Mouse (Mus musculus): Measurements from ENCODE around the gene Abcf1. TPM values are rescaled to one million over a fixed set of nuclear protein-coding genes. Genes with fewer than 3 reads are reported as not detected.
A peak's percentile ranks its signal among the peaks of the same experiment; 100 is the strongest.
"Not testable (repeated sequence)": the region's sequence is repeated elsewhere in the genome, so short reads cannot be mapped to it uniquely, and the experiment has no call there.

The Abcf1 gene
- 108 and 122 TPM in 2 replicates for polyA plus RNA-seq (2014; fragmentation: Nextera tagmentation; extraction: Ambion mirVana)

GRCm38 (mm10) chr17:35969418-35970389, at the start of gene Abcf1:
TSS of gene Abcf1 (minus strand) at chr17:35969761.
- no peaks in the 10 kb centered on the region for H3K9me3 ChIP-seq (ENCODE audit: control insufficient read depth, low read length)
- DNase-seq (ENCODE audit: low spot score): peak; percentile 99
- WGBS: 1% methylated on average over 68 of the region's 68 CpGs
- H3K27ac ChIP-seq (ENCODE audit: low read depth, low read length): no peak within 1 kb of the TSS
- peak within 1 kb of the TSS; percentile 70 for H3K4me2 ChIP-seq (ENCODE audit: low read depth, low read length, severe bottlenecking)
- peaks cover 3% of the 10 kb centered on the region for H3K4me1 ChIP-seq (replicated peaks; ENCODE audit: control insufficient read depth, insufficient read depth, low read length)
- H3K27me3 ChIP-seq (ENCODE audit: control insufficient read depth, insufficient read depth, low read length): no peaks in the 10 kb centered on the region
- ATAC-seq (replicated peaks; ENCODE audit: low FRiP score): peak; percentile 97
- H3K4me3 ChIP-seq (ENCODE audit: low read depth, low read length): peak within 1 kb of the TSS; percentile 92
- H3K9ac ChIP-seq (ENCODE audit: low read length): peak within 1 kb of the TSS; percentile 81
- no peaks in the 10 kb centered on the region for H3K36me3 ChIP-seq (ENCODE audit: control insufficient read depth, insufficient read depth, low read length)

- no peaks in the 10 kb centered on the region for H3K9me3 ChIP-seq (ENCODE audit: control insufficient read depth, low read length)
- H3K27ac ChIP-seq (ENCODE audit: low read depth, low read length): no peak overlapping the region
These were observed 49.4 kb upstream of the Abcf1 start for GRCm38 (mm10) chr17:36018979-36019378.

GRCm38 (mm10) chr17:36017046-36017445, 47.5 kb upstream of the Abcf1 start:
- H3K27me3 ChIP-seq (ENCODE audit: control insufficient read depth, insufficient read depth, low read length): no peaks in the 10 kb centered on the region
- no peak for DNase-seq (ENCODE audit: low spot score)
- H3K4me1 ChIP-seq (replicated peaks; ENCODE audit: control insufficient read depth, insufficient read depth, low read length): no peaks in the 10 kb centered on the region
- no peak overlapping the region for H3K27ac ChIP-seq (ENCODE audit: low read depth, low read length)
- ATAC-seq (replicated peaks; ENCODE audit: low FRiP score): no peak
- no peaks in the 10 kb centered on the region for H3K9me3 ChIP-seq (ENCODE audit: control insufficient read depth, low read length)
- WGBS: 91% methylated on average over 5 of the region's 5 CpGs
- no peak overlapping the region for H3K4me3 ChIP-seq (ENCODE audit: low read depth, low read length)
- H3K9ac ChIP-seq (ENCODE audit: low read length): no peak overlapping the region
- no peaks in the 10 kb centered on the region; the same call in 1 of the 2 replicates for H3K36me3 ChIP-seq (ENCODE audit: control insufficient read depth, insufficient read depth, low read length)
- H3K4me2 ChIP-seq (ENCODE audit: low read depth, low read length, severe bottlenecking): no peak overlapping the region

More at GRCm38 (mm10) chr17:36018979-36019378, 49.4 kb upstream of the Abcf1 start:
- H3K4me3 ChIP-seq (ENCODE audit: low read depth, low read length): no peak overlapping the region
- H3K4me2 ChIP-seq (ENCODE audit: low read depth, low read length, severe bottlenecking): no peak overlapping the region
- no peaks in the 10 kb centered on the region for H3K27me3 ChIP-seq (ENCODE audit: control insufficient read depth, insufficient read depth, low read length)
- no peak for ATAC-seq (replicated peaks; ENCODE audit: low FRiP score)
- H3K36me3 ChIP-seq (ENCODE audit: control insufficient read depth, insufficient read depth, low read length): no peaks in the 10 kb centered on the region; the same call in 1 of the 2 replicates
- whole genome bisulfite sequencing: 64% methylated on average over 2 of the region's 2 CpGs
- no peak overlapping the region for H3K9ac ChIP-seq (ENCODE audit: low read length)
- DNase-seq (ENCODE audit: low spot score): no peak
- H3K4me1 ChIP-seq (replicated peaks; ENCODE audit: control insufficient read depth, insufficient read depth, low read length): no peaks in the 10 kb centered on the region

DNA sequence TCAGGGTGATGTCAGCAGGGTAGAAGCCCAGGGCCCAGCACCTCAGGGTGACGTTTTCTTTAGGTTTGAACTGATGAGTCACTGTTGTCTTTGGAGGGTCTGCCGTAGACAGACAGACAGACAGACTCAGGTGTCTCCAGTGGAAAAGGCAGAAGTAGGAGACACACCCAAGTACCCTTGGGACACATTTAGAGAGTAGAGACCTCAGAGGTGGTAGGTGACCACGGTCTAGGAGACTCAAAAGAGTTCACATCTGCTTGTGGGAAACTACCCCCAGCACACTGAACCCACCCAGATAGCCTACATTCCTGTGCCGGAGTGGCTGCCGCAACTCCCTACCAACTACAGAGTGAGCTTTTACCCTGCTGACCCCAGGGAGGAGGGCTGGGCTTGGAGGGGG, 45.4 kb upstream of the Abcf1 start:
- Histone ChIP-seq H3K9ac (ENCODE audit: low read length) (no peak overlapping the region), H3K36me3 (ENCODE audit: control insufficient read depth, insufficient read depth, low read length) (no peaks in the 10 kb centered on the region; the same call in 1 of the 2 replicates), H3K4me1 (replicated peaks; ENCODE audit: control insufficient read depth, insufficient read depth, low read length) (no peaks in the 10 kb centered on the region), H3K4me3 (ENCODE audit: low read depth, low read length) (no peak overlapping the region), H3K4me2 (ENCODE audit: low read depth, low read length, severe bottlenecking) (no peak overlapping the region), H3K27me3 (ENCODE audit: control insufficient read depth, insufficient read depth, low read length) (no peaks in the 10 kb centered on the region), H3K27ac (ENCODE audit: low read depth, low read length) (no peak overlapping the region), H3K9me3 (ENCODE audit: control insufficient read depth, low read length) (no peaks in the 10 kb centered on the region)
- WGBS: 93% methylated on average over 5 of the region's 5 CpGs
- ATAC-seq (replicated peaks; ENCODE audit: low FRiP score) (no peak), DNase-seq (ENCODE audit: low spot score) (no peak)

GRCm38 (mm10) chr17:36004409-36004808, 34.8 kb upstream of the Abcf1 start:
- ATAC-seq (replicated peaks; ENCODE audit: low FRiP score); H3K4me3 ChIP-seq (ENCODE audit: low read depth, low read length); DNase-seq (ENCODE audit: low spot score); H3K27ac ChIP-seq (ENCODE audit: low read depth, low read length); H3K27me3 ChIP-seq (ENCODE audit: control insufficient read depth, insufficient read depth, low read length); H3K9me3 ChIP-seq (ENCODE audit: control insufficient read depth, low read length); H3K4me2 ChIP-seq (ENCODE audit: low read depth, low read length, severe bottlenecking); H3K36me3 ChIP-seq (ENCODE audit: control insufficient read depth, insufficient read depth, low read length); H3K4me1 ChIP-seq (replicated peaks; ENCODE audit: control insufficient read depth, insufficient read depth, low read length); H3K9ac ChIP-seq (ENCODE audit: low read length): not testable (repeated sequence)
- 95% methylated on average over 7 of the region's 7 CpGs for WGBS

GRCm38 (mm10) chr17:36003331-36003730, 33.8 kb upstream of the Abcf1 start:
- no peak for DNase-seq (ENCODE audit: low spot score)
- Histone ChIP-seq H3K4me1 (replicated peaks; ENCODE audit: control insufficient read depth, insufficient read depth, low read length) (no peaks in the 10 kb centered on the region), H3K4me3 (ENCODE audit: low read depth, low read length) (no peak overlapping the region), H3K27ac (ENCODE audit: low read depth, low read length) (no peak overlapping the region), H3K9ac (ENCODE audit: low read length) (no peak overlapping the region), H3K36me3 (ENCODE audit: control insufficient read depth, insufficient read depth, low read length) (no peaks in the 10 kb centered on the region; the same call in 1 of the 2 replicates), H3K27me3 (ENCODE audit: control insufficient read depth, insufficient read depth, low read length) (no peaks in the 10 kb centered on the region), H3K4me2 (ENCODE audit: low read depth, low read length, severe bottlenecking) (no peak overlapping the region), H3K9me3 (ENCODE audit: control insufficient read depth, low read length) (no peaks in the 10 kb centered on the region; the same call in 1 of the 2 replicates)
- no peak for ATAC-seq (replicated peaks; ENCODE audit: low FRiP score)
- 91% methylated on average over 7 of the region's 7 CpGs for WGBS

- ATAC-seq (replicated peaks; ENCODE audit: low FRiP score): no peak
- no peak overlapping the region for H3K4me2 ChIP-seq (ENCODE audit: low read depth, low read length, severe bottlenecking)
- H3K9me3 ChIP-seq (ENCODE audit: control insufficient read depth, low read length): no peaks in the 10 kb centered on the region; the same call in 1 of the 2 replicates
- H3K36me3 ChIP-seq (ENCODE audit: control insufficient read depth, insufficient read depth, low read length): no peaks in the 10 kb centered on the region; the same call in 1 of the 2 replicates
- no peak overlapping the region for H3K4me3 ChIP-seq (ENCODE audit: low read depth, low read length)
- DNase-seq (ENCODE audit: low spot score): no peak
- WGBS: 95% methylated on average over 6 of the region's 6 CpGs
- no peak overlapping the region for H3K27ac ChIP-seq (ENCODE audit: low read depth, low read length)
- no peaks in the 10 kb centered on the region for H3K27me3 ChIP-seq (ENCODE audit: control insufficient read depth, insufficient read depth, low read length)
- H3K9ac ChIP-seq (ENCODE audit: low read length): no peak overlapping the region
- 0 out of 2 replicates have a peak, but pooled peaks cover 2% of the 10 kb centered on the region for H3K4me1 ChIP-seq (replicated peaks; ENCODE audit: control insufficient read depth, insufficient read depth, low read length)
These were observed 32.4 kb upstream of the Abcf1 start for GRCm38 (mm10) chr17:36001966-36002365.

GRCm38 (mm10) chr17:36001121-36001897, 31.7 kb upstream of the Abcf1 start:
- Histone ChIP-seq H3K9ac (ENCODE audit: low read length) (no peak overlapping the region), H3K4me2 (ENCODE audit: low read depth, low read length, severe bottlenecking) (no peak overlapping the region), H3K27ac (ENCODE audit: low read depth, low read length) (no peak overlapping the region), H3K4me3 (ENCODE audit: low read depth, low read length) (no peak overlapping the region), H3K36me3 (ENCODE audit: control insufficient read depth, insufficient read depth, low read length) (no peaks in the 10 kb centered on the region; the same call in 1 of the 2 replicates), H3K4me1 (replicated peaks; ENCODE audit: control insufficient read depth, insufficient read depth, low read length) (0 out of 2 replicates have a peak, but pooled peaks cover 2% of the 10 kb centered on the region), H3K9me3 (ENCODE audit: control insufficient read depth, low read length) (no peaks in the 10 kb centered on the region; the same call in 1 of the 2 replicates), H3K27me3 (ENCODE audit: control insufficient read depth, insufficient read depth, low read length) (no peaks in the 10 kb centered on the region)
- DNase-seq (ENCODE audit: low spot score) (no peak), ATAC-seq (replicated peaks; ENCODE audit: low FRiP score) (no peak)
- WGBS: 97% methylated on average over 12 of the region's 12 CpGs

Measured in forebrain, embryonic 11.5 days (tissue).